Mouse (Mus musculus) myocyte (in vitro differentiated cells): ENCODE data around the gene Ralgps1. TPM values are rescaled to one million over a fixed set of nuclear protein-coding genes. Genes with fewer than 3 reads are reported as not detected.

Experiments
- H3K27me3 ChIP-seq: one replicate; pipeline ENCODE4 v1.6.1; 2011; ENCODE audit not compliant: control insufficient read depth, insufficient read depth, insufficient read length
- H3K36me3 ChIP-seq: one replicate; pipeline ENCODE4 v1.6.1; 2011; ENCODE audit not compliant: control insufficient read depth, insufficient read depth
- H3K4me2 ChIP-seq: one replicate; pipeline ENCODE4 v1.6.1; 2011; ENCODE audit warnings: low read depth, control low read depth
- H3K4me3 ChIP-seq: one replicate; pipeline ENCODE4 v1.5.1; 2011; ENCODE audit warnings: mild to moderate bottlenecking, control low read depth, moderate library complexity
- H3K79me2 ChIP-seq: one replicate; pipeline ENCODE4 v1.6.1; 2011; ENCODE audit not compliant: control insufficient read depth, insufficient read depth
- H3ac ChIP-seq: one replicate; pipeline ENCODE4 v1.6.1; 2011; ENCODE audit not compliant: control insufficient read depth, insufficient read length
- CEBPB ChIP-seq: IDR thresholded peaks from 2 replicates; pipeline ENCODE4 v1.6.1; 2011; ENCODE audit warnings: mild to moderate bottlenecking, moderate library complexity; ENCODE audit not compliant: poor library complexity, insufficient read depth, severe bottlenecking
- E2F4 ChIP-seq: IDR thresholded peaks from one replicate; pipeline ENCODE4 v1.6.1; 2011; ENCODE audit warnings: mild to moderate bottlenecking, control low read depth, moderate library complexity; ENCODE audit not compliant: insufficient read depth
- MAX ChIP-seq: IDR thresholded peaks from one replicate; pipeline ENCODE4 v1.6.1; 2011; ENCODE audit warnings: low read depth, mild to moderate bottlenecking, control low read depth
- MYOD1 ChIP-seq, 3 experiments: IDR thresholded peaks; one replicate each; pipeline ENCODE4 v1.6.1; 2011; ENCODE audit warnings: control low read depth in 2 of 3, low read depth in 2 of 3, mild to moderate bottlenecking in 2 of 3, moderate library complexity in 1 of 3; ENCODE audit not compliant: insufficient read length in 2 of 3, control insufficient read depth in 1 of 3
- MYOG ChIP-seq, 3 experiments: IDR thresholded peaks; one replicate each; pipeline ENCODE4 v1.6.1; 2011; ENCODE audit warnings: control low read depth in 2 of 3, low read depth in 2 of 3, mild to moderate bottlenecking in 2 of 3; ENCODE audit not compliant: insufficient read length in 2 of 3, control insufficient read depth in 1 of 3, insufficient read depth in 1 of 3
- POLR2A ChIP-seq: IDR thresholded peaks from one replicate; pipeline ENCODE4 v1.6.1; 2011; ENCODE audit warnings: low read depth, mild to moderate bottlenecking, control low read depth, moderate library complexity; ENCODE audit not compliant: insufficient read length
- POLR2AphosphoS2 ChIP-seq: IDR thresholded peaks from one replicate; pipeline ENCODE4 v1.6.1; 2011; ENCODE audit warnings: low read depth, control low read depth; ENCODE audit not compliant: insufficient read length
- REST ChIP-seq: IDR thresholded peaks from one replicate; pipeline ENCODE4 v1.6.1; 2011; ENCODE audit warnings: mild to moderate bottlenecking, control low read depth, moderate library complexity; ENCODE audit not compliant: insufficient read depth, insufficient read length
- SRF ChIP-seq: IDR thresholded peaks from one replicate; pipeline ENCODE4 v1.6.1; 2011; ENCODE audit warnings: low read depth; ENCODE audit not compliant: control insufficient read depth, insufficient read length
- TCF12 ChIP-seq: IDR thresholded peaks from one replicate; pipeline ENCODE4 v1.6.1; 2011; ENCODE audit warnings: mild to moderate bottlenecking, control low read depth; ENCODE audit not compliant: poor library complexity, insufficient read depth, severe bottlenecking
- TCF3 ChIP-seq: IDR thresholded peaks from one replicate; pipeline ENCODE4 v1.6.1; 2011; ENCODE audit warnings: low read depth, control low read depth; ENCODE audit not compliant: insufficient read length
- USF1 ChIP-seq: IDR thresholded peaks from one replicate; pipeline ENCODE4 v1.6.1; 2011; ENCODE audit warnings: low read depth, mild to moderate bottlenecking, control low read depth, moderate library complexity
- polyA plus RNA-seq: library from polyadenylated mRNA; unstranded; fragments of >200 nt; fragmentation: generic; extraction: Trizol; gene quantifications from one replicate; pipeline ENCODE4 v1.2.1, GENCODE M21; 2012; ENCODE audit warnings: missing spikeins

Ralgps1 gene
- polyA plus RNA-seq, result 1.3 TPM

- TF ChIP-seq CEBPB, result no peak
- no peak for TF ChIP-seq TCF3
- peak in 2 of 3 experiments; percentile 6 to 16 for TF ChIP-seq MYOG (IDR thresholded peaks at IDR 0.05; ENCODE audit: control insufficient read depth in 1 of 3, insufficient read depth in 1 of 3, insufficient read length in 2 of 3, low read depth in 2 of 3)
- TF ChIP-seq POLR2AphosphoS2, result no peak
- TF ChIP-seq MYOD1 (IDR thresholded peaks at IDR 0.05; ENCODE audit: control insufficient read depth in 1 of 3, insufficient read length in 2 of 3, low read depth in 2 of 3), result peak in 1 of 3 experiments; percentile 5
- TF ChIP-seq TCF12, result no peak
- TF ChIP-seq POLR2A, result peak; percentile 64
- no peaks in the 10 kb centered on the region for H3K27me3 ChIP-seq
- no peak within 1 kb of the TSS for H3ac ChIP-seq
- peak within 1 kb of the TSS; percentile 22 for H3K4me3 ChIP-seq
- H3K4me2 ChIP-seq, result peak within 1 kb of the TSS; percentile 30
- no peaks in the 10 kb centered on the region for H3K36me3 ChIP-seq
- H3K79me2 ChIP-seq, result no peaks in the 10 kb centered on the region
Observed at GRCm38 (mm10) chr2:33370777-33371647, at the start of gene Ralgps1. Ralgps1 (minus strand) TSS chr2:33371486.

GRCm38 (mm10) chr2:33417454-33417853 is 46.2 kb upstream of the Ralgps1 start:
- Histone ChIP-seq H3K36me3 (peaks cover 9% of the 10 kb centered on the region), H3K4me3 (no peak overlapping the region), H3K4me2 (no peak overlapping the region), H3K79me2 (no peaks in the 10 kb centered on the region), H3ac (no peak overlapping the region), H3K27me3 (no peaks in the 10 kb centered on the region)
- TF ChIP-seq USF1 (no peak), POLR2A (no peak), POLR2AphosphoS2 (no peak), TCF12 (no peak), REST (no peak), CEBPB (no peak), SRF (no peak), TCF3 (no peak), MYOD1 (IDR thresholded peaks at IDR 0.05; ENCODE audit: control insufficient read depth in 1 of 3, insufficient read length in 2 of 3, low read depth in 2 of 3) (no peak), E2F4 (no peak), MAX (no peak), MYOG (IDR thresholded peaks at IDR 0.05; ENCODE audit: control insufficient read depth in 1 of 3, insufficient read depth in 1 of 3, insufficient read length in 2 of 3, low read depth in 2 of 3) (no peak)

GRCm38 (mm10) chr2:33414019-33414418 is 42.7 kb upstream of the Ralgps1 start:
- Histone ChIP-seq H3K4me3 (no peak overlapping the region), H3ac (no peak overlapping the region), H3K27me3 (no peaks in the 10 kb centered on the region), H3K79me2 (no peaks in the 10 kb centered on the region), H3K36me3 (peaks cover 24% of the 10 kb centered on the region), H3K4me2 (no peak overlapping the region)
- TF ChIP-seq TCF3, result no peak
- TF ChIP-seq MYOG (IDR thresholded peaks at IDR 0.05; ENCODE audit: control insufficient read depth in 1 of 3, insufficient read depth in 1 of 3, insufficient read length in 2 of 3, low read depth in 2 of 3), result no peak
- TF ChIP-seq REST, result no peak
- no peak for TF ChIP-seq MYOD1 (IDR thresholded peaks at IDR 0.05; ENCODE audit: control insufficient read depth in 1 of 3, insufficient read length in 2 of 3, low read depth in 2 of 3)
- no peak for TF ChIP-seq SRF
- TF ChIP-seq MAX, result no peak
- TF ChIP-seq CEBPB, result no peak
- TF ChIP-seq E2F4, result no peak
- no peak for TF ChIP-seq POLR2AphosphoS2
- no peak for TF ChIP-seq USF1
- TF ChIP-seq POLR2A, result no peak
- no peak for TF ChIP-seq TCF12

GRCm38 (mm10) chr2:33412111-33412510 is 40.8 kb upstream of the Ralgps1 start:
- no peak for TF ChIP-seq TCF3
- TF ChIP-seq POLR2AphosphoS2, result no peak
- no peak for TF ChIP-seq POLR2A
- TF ChIP-seq MAX, result no peak
- TF ChIP-seq TCF12, result no peak
- no peak for TF ChIP-seq SRF
- TF ChIP-seq CEBPB, result no peak
- no peak for TF ChIP-seq USF1
- TF ChIP-seq MYOD1 (IDR thresholded peaks at IDR 0.05; ENCODE audit: control insufficient read depth in 1 of 3, insufficient read length in 2 of 3, low read depth in 2 of 3), result no peak
- no peak for TF ChIP-seq E2F4
- no peak for TF ChIP-seq REST
- no peak for TF ChIP-seq MYOG (IDR thresholded peaks at IDR 0.05; ENCODE audit: control insufficient read depth in 1 of 3, insufficient read depth in 1 of 3, insufficient read length in 2 of 3, low read depth in 2 of 3)
- peaks cover 24% of the 10 kb centered on the region for H3K36me3 ChIP-seq
- H3ac ChIP-seq, result no peak overlapping the region
- no peak overlapping the region for H3K4me2 ChIP-seq
- no peaks in the 10 kb centered on the region for H3K27me3 ChIP-seq
- H3K79me2 ChIP-seq, result no peaks in the 10 kb centered on the region
- no peak overlapping the region for H3K4me3 ChIP-seq
